Mouse (Mus musculus) spleen, adult 2 months (tissue): ENCODE measurements around the gene Ptprm.

ENCODE experiments used
- CTCF ChIP-seq: fragments of 200-500 bp; IDR thresholded peaks from 2 replicates; pipeline ENCODE4 v1.5.1; 2011; ENCODE audit warnings: mild to moderate bottlenecking, inconsistent platforms; ENCODE audit not compliant: insufficient read depth, insufficient read length, insufficient replicate concordance; ENCODE audit errors: extremely low read depth
- POLR2A ChIP-seq: fragments of 200-500 bp; IDR thresholded peaks from 2 replicates; pipeline ENCODE4 v1.6.1; 2011; ENCODE audit warnings: low read depth, low read length, inconsistent platforms

GRCm38 (mm10) chr17:66817380-66817779, 536.9 kb downstream of the Ptprm start:
- TF ChIP-seq CTCF (no peak), POLR2A (no peak)
